Mouse (Mus musculus): ENCODE results near the gene Cyp2ab1. TPM values are rescaled to one million over a fixed set of nuclear protein-coding genes. Genes with fewer than 3 reads are reported as not detected.

Cyp2ab1 gene
- not detected in 2 replicates for polyA plus RNA-seq (2012)

DNA sequence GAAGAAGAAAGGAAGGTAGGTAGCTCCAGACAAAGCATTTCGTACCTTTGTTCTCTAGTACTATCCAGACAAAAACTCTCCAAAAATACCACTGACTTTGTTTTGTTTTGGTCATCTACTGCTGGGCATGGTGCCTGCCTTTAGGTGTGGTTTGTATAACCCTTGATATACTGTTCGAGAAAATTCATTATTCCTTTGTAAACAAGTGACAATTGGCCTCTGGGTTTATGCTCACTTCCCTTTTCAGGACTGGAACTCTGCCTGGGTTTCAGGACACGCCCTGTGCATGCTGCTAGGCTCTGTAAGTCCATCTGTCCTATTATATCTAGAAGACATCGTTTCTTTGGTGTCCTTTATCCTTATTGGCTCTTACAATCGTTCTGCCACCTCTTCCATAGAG, at the start of gene Cyp2ab1:
Gene Cyp2ab1 (minus strand): TSS at position 119 of the 400 bp plus-strand sequence.
- no peak for TF ChIP-seq GATA1 (IDR thresholded peaks at IDR 0.05; ENCODE audit: low read length)

- TF ChIP-seq GATA1 (IDR thresholded peaks at IDR 0.05; ENCODE audit: low read length) = no peak
These were observed 46.5 kb upstream of the Cyp2ab1 start for GRCm38 (mm10) chr16:20371731-20372130.

GRCm38 (mm10) chr16:20368221-20368620, 43.0 kb upstream of the Cyp2ab1 start:
- no peak for TF ChIP-seq GATA1 (IDR thresholded peaks at IDR 0.05; ENCODE audit: low read length)

- TF ChIP-seq GATA1 (IDR thresholded peaks at IDR 0.05; ENCODE audit: low read length) = no peak
These were observed 36.9 kb upstream of the Cyp2ab1 start for GRCm38 (mm10) chr16:20362121-20362520.

DNA sequence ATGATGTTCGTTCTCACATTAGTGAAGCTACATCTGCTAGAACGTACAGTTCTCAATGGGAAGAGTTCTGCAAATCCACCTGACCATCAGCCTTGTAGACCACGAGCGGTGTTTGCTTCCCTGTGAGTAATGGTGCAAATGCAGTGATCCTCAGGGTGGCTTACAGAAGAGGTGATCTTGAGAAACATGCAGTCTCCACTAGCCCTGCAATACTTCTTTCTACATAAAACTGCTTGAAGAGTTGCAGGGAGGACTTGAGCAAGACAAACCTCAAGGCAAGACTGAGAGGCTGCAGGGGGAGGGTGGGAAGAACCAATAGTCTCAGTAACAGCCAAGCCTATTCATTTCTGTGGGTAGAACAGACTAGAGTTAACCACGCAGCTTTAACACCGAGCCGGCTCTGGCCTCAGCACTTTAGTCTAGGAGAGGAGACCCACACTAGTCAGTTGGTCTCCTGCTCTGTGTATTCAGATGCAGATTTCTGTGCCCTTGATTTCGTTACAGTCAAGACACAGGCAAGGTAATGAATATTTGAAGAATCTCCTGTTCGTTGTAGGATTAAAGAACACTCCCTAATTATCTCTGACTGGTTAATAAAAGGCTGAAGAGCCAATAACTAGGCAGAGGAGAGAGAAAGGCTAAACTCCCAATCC, 34.6 kb upstream of the Cyp2ab1 start:
- no peak for TF ChIP-seq GATA1 (IDR thresholded peaks at IDR 0.05; ENCODE audit: low read length)

GRCm38 (mm10) chr16:20357837-20358236, 32.6 kb upstream of the Cyp2ab1 start:
- TF ChIP-seq GATA1 (IDR thresholded peaks at IDR 0.05; ENCODE audit: low read length) = no peak

DNA sequence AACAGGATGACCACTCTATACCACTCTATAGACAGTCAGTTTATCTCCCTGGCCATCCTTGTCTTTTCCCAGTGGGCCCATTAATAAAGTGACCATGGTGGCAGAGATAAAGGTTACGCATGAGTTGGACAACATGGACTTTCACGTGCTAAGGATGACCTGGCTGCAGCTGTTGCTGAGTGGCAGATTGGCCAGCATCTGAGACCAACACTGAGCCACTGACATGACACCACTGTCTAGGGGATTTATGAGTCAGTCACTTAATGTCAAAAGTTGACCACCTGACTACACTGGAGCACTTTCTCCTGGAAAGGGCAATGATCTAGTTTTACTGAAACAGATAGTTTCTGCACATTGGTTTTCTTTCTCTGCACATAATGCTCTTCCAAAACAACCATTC, 29.6 kb upstream of the Cyp2ab1 start:
- no peak for TF ChIP-seq GATA1 (IDR thresholded peaks at IDR 0.05; ENCODE audit: low read length)

DNA sequence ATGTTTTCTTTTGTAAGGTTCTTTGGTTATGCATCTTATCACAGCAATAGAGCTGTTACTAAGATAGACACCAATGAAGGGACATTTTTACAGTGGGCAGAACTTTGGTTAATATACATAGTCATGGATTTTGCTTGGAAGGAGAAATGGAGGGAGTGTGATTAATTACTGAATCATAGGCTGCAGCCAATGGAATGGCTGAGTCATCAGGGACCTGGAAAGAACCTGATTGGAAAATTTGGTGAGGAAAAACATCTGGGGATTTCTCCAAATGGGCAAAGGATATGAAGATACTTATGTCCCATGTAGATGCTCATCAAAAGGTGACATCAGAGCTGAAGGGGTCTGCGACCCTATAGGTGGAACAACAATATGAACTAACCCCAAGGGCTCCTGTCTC, 28.8 kb upstream of the Cyp2ab1 start:
- TF ChIP-seq GATA1 (IDR thresholded peaks at IDR 0.05; ENCODE audit: low read length) = no peak

GRCm38 (mm10) chr16:20345464-20345863, 20.3 kb upstream of the Cyp2ab1 start:
- no peak for TF ChIP-seq GATA1 (IDR thresholded peaks at IDR 0.05; ENCODE audit: low read length)

DNA sequence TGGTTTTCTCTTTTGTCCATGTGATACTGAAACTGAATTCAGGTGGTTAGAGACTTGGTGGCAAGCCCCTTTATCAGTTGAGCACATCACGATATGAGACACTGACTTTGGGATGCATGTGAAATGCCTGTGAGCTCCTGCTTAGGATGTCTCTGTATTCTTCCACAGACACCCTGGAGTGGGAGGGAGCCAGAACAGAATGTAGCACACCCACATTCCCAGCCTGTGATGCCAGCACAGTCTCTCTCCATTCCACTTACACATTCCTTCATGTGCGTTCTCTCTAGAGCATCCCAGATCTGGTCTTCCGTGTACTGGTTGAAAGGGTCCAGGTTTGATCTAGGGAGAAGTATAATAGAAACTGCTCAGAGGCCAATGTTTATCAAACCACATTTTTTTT, 13.4 kb upstream of the Cyp2ab1 start:
- no peak for TF ChIP-seq GATA1 (IDR thresholded peaks at IDR 0.05; ENCODE audit: low read length)

- TF ChIP-seq GATA1 (IDR thresholded peaks at IDR 0.05; ENCODE audit: low read length) = no peak
These were observed 9.7 kb upstream of the Cyp2ab1 start for GRCm38 (mm10) chr16:20334918-20335317.

GRCm38 (mm10) chr16:20328306-20328705, 3.1 kb upstream of the Cyp2ab1 start:
- TF ChIP-seq GATA1 (IDR thresholded peaks at IDR 0.05; ENCODE audit: low read length) = no peak

GRCm38 (mm10) chr16:20323907-20324306, 1.3 kb downstream of the Cyp2ab1 start:
- no peak for TF ChIP-seq GATA1 (IDR thresholded peaks at IDR 0.05; ENCODE audit: low read length)

DNA sequence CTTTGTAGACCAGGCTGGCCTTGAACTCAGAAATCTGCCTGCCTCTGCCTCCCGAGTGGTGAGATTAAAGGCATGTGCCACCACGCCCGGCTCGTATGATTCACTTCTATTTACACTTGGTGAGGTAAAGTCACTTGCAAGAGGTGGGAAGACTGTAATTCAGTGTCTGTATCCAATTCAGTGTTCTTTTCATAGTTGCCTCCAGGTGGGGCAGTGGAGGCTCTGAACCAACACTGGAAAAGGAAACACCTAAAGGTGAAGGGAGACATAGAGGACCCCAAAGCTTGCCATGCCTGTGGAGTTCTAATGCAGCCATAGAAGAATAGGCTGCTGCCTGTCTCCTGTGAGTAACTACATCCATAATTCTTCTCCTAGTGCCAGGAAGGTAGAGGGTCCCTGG, 2.9 kb downstream of the Cyp2ab1 start:
- TF ChIP-seq GATA1 (IDR thresholded peaks at IDR 0.05; ENCODE audit: low read length) = no peak

GRCm38 (mm10) chr16:20316770-20317169, 8.4 kb downstream of the Cyp2ab1 start:
- TF ChIP-seq GATA1 (IDR thresholded peaks at IDR 0.05; ENCODE audit: low read length) = no peak

GRCm38 (mm10) chr16:20315266-20315665, 9.9 kb downstream of the Cyp2ab1 start:
- no peak for TF ChIP-seq GATA1 (IDR thresholded peaks at IDR 0.05; ENCODE audit: low read length)

DNA sequence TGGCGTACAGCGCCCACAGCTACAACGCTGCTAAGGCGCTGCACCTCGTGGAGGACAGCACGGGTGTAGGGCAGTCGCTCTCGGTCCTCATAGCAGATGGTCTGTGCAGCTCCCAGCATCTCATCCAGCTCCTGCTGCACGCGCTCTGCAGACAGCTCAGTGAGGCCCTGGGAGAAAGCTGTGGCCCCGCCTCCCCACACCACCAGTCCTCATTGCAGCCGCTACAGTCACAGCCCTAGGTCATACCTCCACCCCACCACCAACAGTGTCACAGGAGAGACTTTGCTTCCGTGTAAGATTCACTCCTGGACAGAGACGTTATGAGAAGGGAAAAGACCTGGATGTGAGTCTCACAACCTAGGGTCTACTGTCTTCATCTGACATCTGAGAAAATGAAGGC, 12.9 kb downstream of the Cyp2ab1 start:
- TF ChIP-seq GATA1 (IDR thresholded peaks at IDR 0.05; ENCODE audit: low read length) = no peak
